Mouse (Mus musculus): ENCODE results near the gene U2af1l4. TPM values are rescaled to one million over a fixed set of nuclear protein-coding genes. Genes with fewer than 3 reads are reported as not detected.

Gene U2af1l4
- polyA plus RNA-seq, 1 experiment from 2014 or later: 99.0 TPM

GRCm38 (mm10) chr7:30532931-30533330, 30.2 kb upstream of the U2af1l4 start:
- Histone ChIP-seq H3K4me3 (no peak overlapping the region), H3K9ac (peak overlapping the region; percentile 29), H3K27ac (no peak overlapping the region), H3K27me3 (no peaks in the 10 kb centered on the region), H3K36me3 (peaks cover 39% of the 10 kb centered on the region), H3K9me3 (no peaks in the 10 kb centered on the region), H3K4me1 (peaks cover 31% of the 10 kb centered on the region), H3K4me2 (peak overlapping the region; percentile 94)
- no peak for ATAC-seq (ENCODE audit: borderline replicate concordance, extremely low read depth, low FRiP score, low TSS enrichment)
- 24% methylated on average over 8 of the region's 8 CpGs for WGBS

GRCm38 (mm10) chr7:30533941-30534632, 29.0 kb upstream of the U2af1l4 start:
- Histone ChIP-seq H3K36me3 (peaks cover 33% of the 10 kb centered on the region), H3K9ac (peak overlapping the region; percentile 70), H3K27me3 (no peaks in the 10 kb centered on the region), H3K9me3 (no peaks in the 10 kb centered on the region), H3K4me1 (peaks cover 31% of the 10 kb centered on the region), H3K27ac (peak overlapping the region; percentile 59), H3K4me3 (peak overlapping the region; percentile 64), H3K4me2 (peak overlapping the region; percentile 94)
- ATAC-seq (ENCODE audit: borderline replicate concordance, extremely low read depth, low FRiP score, low TSS enrichment): peak; percentile 40; the same call in 1 of the 2 replicates
- WGBS: 9% methylated on average over 23 of the region's 26 CpGs

GRCm38 (mm10) chr7:30534633-30535577, 28.2 kb upstream of the U2af1l4 start, which contains the start of gene Arhgap33:
TSS of gene Arhgap33 (minus strand) at chr7:30535060.
- H3K36me3 ChIP-seq: peaks cover 29% of the 10 kb centered on the region
- no peaks in the 10 kb centered on the region for H3K27me3 ChIP-seq
- H3K9ac ChIP-seq: peak within 1 kb of the TSS; percentile 70
- peak within 1 kb of the TSS; percentile 94 for H3K4me2 ChIP-seq
- H3K4me1 ChIP-seq: peaks cover 31% of the 10 kb centered on the region
- under 1% methylated on average over 55 of the region's 84 CpGs for WGBS
- no peaks in the 10 kb centered on the region for H3K9me3 ChIP-seq
- peak within 1 kb of the TSS; percentile 64 for H3K4me3 ChIP-seq
- ATAC-seq (ENCODE audit: borderline replicate concordance, extremely low read depth, low FRiP score, low TSS enrichment): peak; percentile 94
- peak within 1 kb of the TSS; percentile 59 for H3K27ac ChIP-seq

GRCm38 (mm10) chr7:30540572-30540971, 22.5 kb upstream of the U2af1l4 start:
- no peak overlapping the region for H3K4me2 ChIP-seq
- H3K36me3 ChIP-seq: peaks cover 32% of the 10 kb centered on the region
- peaks cover 4% of the 10 kb centered on the region for H3K4me1 ChIP-seq
- no peak overlapping the region for H3K4me3 ChIP-seq
- 89% methylated on average over 7 of the region's 7 CpGs for WGBS
- no peaks in the 10 kb centered on the region for H3K9me3 ChIP-seq
- H3K27me3 ChIP-seq: no peaks in the 10 kb centered on the region
- H3K27ac ChIP-seq: no peak overlapping the region
- no peak for ATAC-seq (ENCODE audit: borderline replicate concordance, extremely low read depth, low FRiP score, low TSS enrichment)
- no peak overlapping the region for H3K9ac ChIP-seq

GRCm38 (mm10) chr7:30544327-30544726, 18.8 kb upstream of the U2af1l4 start:
- Histone ChIP-seq H3K4me1 (no peaks in the 10 kb centered on the region), H3K9me3 (no peaks in the 10 kb centered on the region), H3K4me2 (no peak overlapping the region), H3K27ac (no peak overlapping the region), H3K4me3 (no peak overlapping the region), H3K36me3 (peaks cover 51% of the 10 kb centered on the region), H3K27me3 (no peaks in the 10 kb centered on the region), H3K9ac (no peak overlapping the region)
- ATAC-seq (ENCODE audit: borderline replicate concordance, extremely low read depth, low FRiP score, low TSS enrichment): no peak
- 88% methylated on average over 2 of the region's 2 CpGs for WGBS

- 78% methylated on average over 2 of the region's 2 CpGs for WGBS
- Histone ChIP-seq H3K9ac (no peak overlapping the region), H3K36me3 (peaks cover 28% of the 10 kb centered on the region), H3K4me3 (no peak overlapping the region), H3K4me2 (no peak overlapping the region), H3K27ac (no peak overlapping the region), H3K9me3 (no peaks in the 10 kb centered on the region), H3K27me3 (no peaks in the 10 kb centered on the region), H3K4me1 (peaks cover 21% of the 10 kb centered on the region)
- ATAC-seq (ENCODE audit: borderline replicate concordance, extremely low read depth, low FRiP score, low TSS enrichment): no peak
These were observed 13.2 kb upstream of the U2af1l4 start for GRCm38 (mm10) chr7:30549880-30550279.

GRCm38 (mm10) chr7:30550603-30551002, 12.5 kb upstream of the U2af1l4 start:
- Histone ChIP-seq H3K9me3 (no peaks in the 10 kb centered on the region), H3K4me3 (no peak overlapping the region), H3K27ac (no peak overlapping the region), H3K4me1 (peaks cover 21% of the 10 kb centered on the region), H3K36me3 (peaks cover 30% of the 10 kb centered on the region), H3K27me3 (no peaks in the 10 kb centered on the region), H3K9ac (no peak overlapping the region), H3K4me2 (no peak overlapping the region)
- ATAC-seq (ENCODE audit: borderline replicate concordance, extremely low read depth, low FRiP score, low TSS enrichment): no peak
- 90% methylated on average over 1 of the region's 1 CpGs for whole genome bisulfite sequencing

GRCm38 (mm10) chr7:30551445-30552101, 11.5 kb upstream of the U2af1l4 start:
- peaks cover 30% of the 10 kb centered on the region for H3K36me3 ChIP-seq
- no peaks in the 10 kb centered on the region for H3K9me3 ChIP-seq
- H3K9ac ChIP-seq: peak overlapping the region; percentile 68
- peak overlapping the region; percentile 97 for H3K4me2 ChIP-seq
- peak; percentile 58 for ATAC-seq (ENCODE audit: borderline replicate concordance, extremely low read depth, low FRiP score, low TSS enrichment)
- no peaks in the 10 kb centered on the region for H3K27me3 ChIP-seq
- H3K4me3 ChIP-seq: peak overlapping the region; percentile 67
- H3K27ac ChIP-seq: peak overlapping the region; percentile 98
- WGBS: 2% methylated on average over 10 of the region's 10 CpGs
- H3K4me1 ChIP-seq: peaks cover 21% of the 10 kb centered on the region

- peaks cover 21% of the 10 kb centered on the region for H3K4me1 ChIP-seq
- whole genome bisulfite sequencing: under 1% methylated on average over 44 of the region's 44 CpGs
- peak; percentile 93 for ATAC-seq (ENCODE audit: borderline replicate concordance, extremely low read depth, low FRiP score, low TSS enrichment)
- H3K9ac ChIP-seq: peak within 1 kb of the TSS; percentile 81
- peak within 1 kb of the TSS; percentile 67 for H3K4me3 ChIP-seq
- no peaks in the 10 kb centered on the region for H3K27me3 ChIP-seq
- H3K9me3 ChIP-seq: no peaks in the 10 kb centered on the region
- peak within 1 kb of the TSS; percentile 98 for H3K27ac ChIP-seq
- peaks cover 37% of the 10 kb centered on the region for H3K36me3 ChIP-seq
- peak within 1 kb of the TSS; percentile 97 for H3K4me2 ChIP-seq
These were observed 10.7 kb upstream of the U2af1l4 start, which contains the start of the genes Hspb6 and Proser3 for GRCm38 (mm10) chr7:30552102-30553020. TSS of gene Hspb6 (plus strand) at chr7:30552178. TSS of gene Proser3 (minus strand) at chr7:30552299.

- Histone ChIP-seq H3K4me3 (peak overlapping the region; percentile 67), H3K36me3 (peaks cover 30% of the 10 kb centered on the region), H3K9me3 (no peaks in the 10 kb centered on the region), H3K27me3 (no peaks in the 10 kb centered on the region), H3K27ac (peak overlapping the region; percentile 98), H3K9ac (peak overlapping the region; percentile 81), H3K4me2 (peak overlapping the region; percentile 97), H3K4me1 (peaks cover 24% of the 10 kb centered on the region)
- WGBS: 1% methylated on average over 20 of the region's 23 CpGs
- no peak for ATAC-seq (ENCODE audit: borderline replicate concordance, extremely low read depth, low FRiP score, low TSS enrichment)
These were observed 10.0 kb upstream of the U2af1l4 start for GRCm38 (mm10) chr7:30553021-30553589.
